Mouse (Mus musculus): ENCODE measurements around the gene Ypel5. TPM values are rescaled to one million over a fixed set of nuclear protein-coding genes. Genes with fewer than 3 reads are reported as not detected.

Ypel5 gene
- polyA plus RNA-seq, 1 experiment from 2014 or later, result 42.7 TPM

DNA sequence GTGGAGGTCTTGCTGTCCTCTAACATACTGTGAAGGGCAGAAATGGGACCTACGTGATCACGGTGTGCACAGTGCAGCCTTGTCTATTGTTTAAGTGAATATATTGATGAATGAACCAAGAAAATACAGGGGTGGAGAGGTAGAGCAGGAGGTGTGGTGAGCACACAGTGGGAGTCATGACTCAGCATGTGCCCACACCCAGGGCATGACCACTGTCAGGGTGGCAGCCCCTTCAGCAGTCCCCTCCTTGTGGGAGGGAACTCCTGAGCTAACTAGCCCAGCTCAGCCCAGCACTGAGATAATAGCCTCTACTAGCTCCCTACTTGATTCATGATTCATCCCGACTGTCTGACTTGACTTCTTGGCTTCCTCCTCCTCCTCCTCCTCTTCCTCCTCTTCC, 62.5 kb downstream of the Ypel5 start:
- ATAC-seq, result no peak
- no peaks in the 10 kb centered on the region for H3K27me3 ChIP-seq
- ChIA-PET CTCF (no interaction called here), POLR2A (no interaction called here)
- no peak for DNase-seq (ENCODE audit: low read depth, low spot score)
- in situ Hi-C loops (cut with MboI; ENCODE audit: low pct_unique_long_range_greater_than_20kb), result no loop called here
- TF ChIP-seq CTCF (IDR thresholded peaks at IDR 0.05), result no peak

Other genes starting within 250 kb of the Ypel5 start
- gene Alk, start 231.8 kb upstream of the Ypel5 start, polyA plus RNA-seq (2021), result 0.09 TPM
- gene Lbh, start 81.9 kb downstream of the Ypel5 start, polyA plus RNA-seq (2021), result 72.5 TPM

All from Patski (cell line).